Mouse (Mus musculus): ENCODE data around the gene Nadsyn1. TPM values are rescaled to one million over a fixed set of nuclear protein-coding genes. Genes with fewer than 3 reads are reported as not detected.
A peak's percentile ranks its signal among the peaks of the same experiment; 100 is the strongest.

The Nadsyn1 gene
- polyA plus RNA-seq, 2 experiments, result 5.5 to 14.0 TPM

DNA sequence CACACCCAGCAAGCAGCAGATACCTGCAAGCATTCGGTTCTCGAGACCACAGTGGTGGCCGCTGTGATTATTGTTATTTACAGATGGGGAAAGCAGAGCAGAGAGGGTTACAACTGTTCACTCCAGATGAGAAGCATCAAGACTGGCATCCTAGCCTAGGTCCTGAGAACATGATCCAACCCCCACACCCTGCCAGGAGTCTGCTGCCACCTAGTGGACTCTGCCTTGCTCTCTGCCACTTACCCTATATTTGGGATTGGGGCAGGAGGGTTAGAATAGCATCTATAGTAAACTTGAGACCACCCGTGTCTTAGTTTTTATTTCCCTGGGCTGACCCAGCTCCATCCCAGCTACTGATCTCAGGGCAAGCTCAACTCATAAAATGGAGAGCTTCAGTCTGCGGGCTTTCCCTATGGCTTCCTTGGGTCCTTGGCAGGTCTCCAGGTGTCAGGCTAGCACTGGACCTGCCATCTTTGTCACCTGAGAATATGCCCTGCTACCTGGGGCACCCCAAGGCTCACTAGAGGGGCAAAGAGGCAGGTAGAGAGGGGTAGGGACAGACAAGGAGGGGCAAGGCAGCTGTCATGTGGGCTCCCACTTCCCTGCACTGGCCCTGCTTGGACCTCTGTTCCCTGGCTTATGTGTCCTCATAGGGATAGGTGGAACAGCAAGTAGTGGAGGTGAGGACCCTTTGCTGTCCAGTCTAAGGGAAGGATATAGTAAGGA, 68.5 kb downstream of the Nadsyn1 start:
- 43% methylated on average over 5 of the region's 5 CpGs for WGBS
- Histone ChIP-seq H3K4me2 (replicated peaks; ENCODE audit: low read depth, low read length, severe bottlenecking) (no peak overlapping the region), H3K4me3 (replicated peaks; ENCODE audit: low read length) (no peak overlapping the region), H3K9me3 (ENCODE audit: control insufficient read depth, low read length) (no peaks in the 10 kb centered on the region), H3K9ac (ENCODE audit: low read depth, low read length, severe bottlenecking) (no peak overlapping the region), H3K4me1 (ENCODE audit: control insufficient read depth, insufficient read depth, low read length) (0 out of 2 replicates have a peak, but pooled peaks cover 8% of the 10 kb centered on the region), H3K36me3 (ENCODE audit: control insufficient read depth, insufficient read depth, low read length) (no peaks in the 10 kb centered on the region), H3K27me3 (ENCODE audit: control insufficient read depth, insufficient read depth, low read length) (no peaks in the 10 kb centered on the region), H3K27ac (replicated peaks; ENCODE audit: low read depth, low read length) (no peak overlapping the region)
- ATAC-seq (ENCODE audit: low FRiP score, low read depth), result no peak
- TF ChIP-seq POLR2A (IDR thresholded peaks at IDR 0.05; ENCODE audit: borderline replicate concordance, extremely low read depth, insufficient read depth, insufficient read length), result no peak
- peak; percentile 63 for DNase-seq (ENCODE audit: low spot score)

DNA sequence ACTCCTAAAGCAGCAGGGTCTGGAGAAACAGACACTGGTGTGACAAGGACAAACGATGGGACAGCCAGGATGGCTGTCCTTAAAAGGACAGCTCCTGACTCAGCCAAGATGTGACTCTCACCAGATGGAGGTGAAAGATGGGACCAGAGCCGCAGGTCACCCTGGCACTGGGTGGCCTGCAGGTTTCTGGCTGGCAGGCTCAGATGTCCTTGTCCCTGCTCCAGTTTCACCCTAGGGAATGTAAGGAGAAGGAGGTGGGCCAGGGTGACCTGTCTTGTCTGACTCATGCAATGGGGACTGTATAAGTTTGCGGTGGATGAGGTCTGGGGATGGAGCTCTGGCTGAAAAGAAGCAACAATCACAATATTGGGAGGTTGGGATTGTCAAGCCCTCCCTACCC, 70.0 kb downstream of the Nadsyn1 start:
- H3K27ac ChIP-seq (replicated peaks; ENCODE audit: low read depth, low read length), result no peak overlapping the region
- H3K9ac ChIP-seq (ENCODE audit: low read depth, low read length, severe bottlenecking), result no peak overlapping the region
- H3K36me3 ChIP-seq (ENCODE audit: control insufficient read depth, insufficient read depth, low read length), result no peaks in the 10 kb centered on the region
- H3K4me2 ChIP-seq (replicated peaks; ENCODE audit: low read depth, low read length, severe bottlenecking), result no peak overlapping the region
- 0 out of 2 replicates have a peak, but pooled peaks cover 8% of the 10 kb centered on the region for H3K4me1 ChIP-seq (ENCODE audit: control insufficient read depth, insufficient read depth, low read length)
- TF ChIP-seq POLR2A (IDR thresholded peaks at IDR 0.05; ENCODE audit: borderline replicate concordance, extremely low read depth, insufficient read depth, insufficient read length), result no peak
- no peaks in the 10 kb centered on the region for H3K27me3 ChIP-seq (ENCODE audit: control insufficient read depth, insufficient read depth, low read length)
- ATAC-seq (ENCODE audit: low FRiP score, low read depth), result no peak
- H3K4me3 ChIP-seq (replicated peaks; ENCODE audit: low read length), result no peak overlapping the region
- 78% methylated on average over 3 of the region's 3 CpGs for WGBS
- H3K9me3 ChIP-seq (ENCODE audit: control insufficient read depth, low read length), result no peaks in the 10 kb centered on the region
- no peak for DNase-seq (ENCODE audit: low spot score)

DNA sequence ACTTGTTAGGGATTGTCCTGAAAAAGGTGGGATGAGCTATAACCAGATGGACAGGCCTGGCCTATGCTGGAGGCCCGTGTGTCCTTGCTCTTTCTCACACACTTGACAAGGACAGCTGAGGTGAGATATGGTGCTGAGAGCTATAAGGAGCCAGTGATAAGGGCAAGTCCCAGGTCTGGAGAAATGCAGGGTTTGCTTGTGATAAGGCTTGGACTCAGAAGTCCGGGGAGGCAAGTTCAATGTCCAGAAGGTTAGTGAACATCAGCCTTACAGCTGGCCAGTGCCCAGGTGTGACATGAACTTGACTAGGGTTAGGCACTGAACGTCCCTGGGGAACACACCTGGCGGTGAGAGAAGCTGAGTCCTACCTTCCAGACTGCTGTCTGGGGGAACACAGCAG, 70.6 kb downstream of the Nadsyn1 start:
- DNase-seq (ENCODE audit: low spot score) (no peak), ATAC-seq (ENCODE audit: low FRiP score, low read depth) (no peak)
- 63% methylated on average over 4 of the region's 4 CpGs for WGBS
- no peak overlapping the region for H3K4me3 ChIP-seq (replicated peaks; ENCODE audit: low read length)
- no peak overlapping the region for H3K27ac ChIP-seq (replicated peaks; ENCODE audit: low read depth, low read length)
- no peaks in the 10 kb centered on the region for H3K9me3 ChIP-seq (ENCODE audit: control insufficient read depth, low read length)
- no peak for TF ChIP-seq POLR2A (IDR thresholded peaks at IDR 0.05; ENCODE audit: borderline replicate concordance, extremely low read depth, insufficient read depth, insufficient read length)
- H3K9ac ChIP-seq (ENCODE audit: low read depth, low read length, severe bottlenecking), result no peak overlapping the region
- no peak overlapping the region for H3K4me2 ChIP-seq (replicated peaks; ENCODE audit: low read depth, low read length, severe bottlenecking)
- no peaks in the 10 kb centered on the region for H3K36me3 ChIP-seq (ENCODE audit: control insufficient read depth, insufficient read depth, low read length)
- no peaks in the 10 kb centered on the region for H3K27me3 ChIP-seq (ENCODE audit: control insufficient read depth, insufficient read depth, low read length)
- 0 out of 2 replicates have a peak, but pooled peaks cover 6% of the 10 kb centered on the region for H3K4me1 ChIP-seq (ENCODE audit: control insufficient read depth, insufficient read depth, low read length)

DNA sequence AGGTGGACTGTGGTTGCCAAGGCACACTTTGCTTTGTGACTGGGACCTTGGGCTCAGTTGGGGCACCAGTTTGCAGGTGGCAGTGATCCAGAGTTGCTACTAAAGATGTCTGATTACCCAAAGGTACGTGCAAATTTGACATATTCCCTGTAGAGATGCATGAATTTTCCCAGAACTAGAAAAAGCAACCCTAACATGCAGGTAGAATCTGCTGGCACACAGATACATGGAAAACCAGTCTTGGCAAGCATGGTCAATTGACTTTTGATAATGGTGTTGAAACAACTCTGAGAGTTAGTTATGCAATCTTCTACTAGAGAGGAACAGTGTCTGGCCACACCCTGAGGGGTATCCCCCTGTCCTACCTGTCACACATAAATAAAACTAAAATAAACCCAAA, 71.3 kb downstream of the Nadsyn1 start:
- Histone ChIP-seq H3K9ac (ENCODE audit: low read depth, low read length, severe bottlenecking) (no peak overlapping the region), H3K27me3 (ENCODE audit: control insufficient read depth, insufficient read depth, low read length) (no peaks in the 10 kb centered on the region), H3K4me3 (replicated peaks; ENCODE audit: low read length) (no peak overlapping the region), H3K27ac (replicated peaks; ENCODE audit: low read depth, low read length) (no peak overlapping the region), H3K36me3 (ENCODE audit: control insufficient read depth, insufficient read depth, low read length) (no peaks in the 10 kb centered on the region), H3K4me2 (replicated peaks; ENCODE audit: low read depth, low read length, severe bottlenecking) (no peak overlapping the region), H3K4me1 (ENCODE audit: control insufficient read depth, insufficient read depth, low read length) (0 out of 2 replicates have a peak, but pooled peaks cover 3% of the 10 kb centered on the region), H3K9me3 (ENCODE audit: control insufficient read depth, low read length) (no peaks in the 10 kb centered on the region)
- DNase-seq (ENCODE audit: low spot score), result no peak
- WGBS, result 66% methylated on average over 1 of the region's 1 CpGs
- no peak for ATAC-seq (ENCODE audit: low FRiP score, low read depth)
- TF ChIP-seq POLR2A (IDR thresholded peaks at IDR 0.05; ENCODE audit: borderline replicate concordance, extremely low read depth, insufficient read depth, insufficient read length), result no peak

DNA sequence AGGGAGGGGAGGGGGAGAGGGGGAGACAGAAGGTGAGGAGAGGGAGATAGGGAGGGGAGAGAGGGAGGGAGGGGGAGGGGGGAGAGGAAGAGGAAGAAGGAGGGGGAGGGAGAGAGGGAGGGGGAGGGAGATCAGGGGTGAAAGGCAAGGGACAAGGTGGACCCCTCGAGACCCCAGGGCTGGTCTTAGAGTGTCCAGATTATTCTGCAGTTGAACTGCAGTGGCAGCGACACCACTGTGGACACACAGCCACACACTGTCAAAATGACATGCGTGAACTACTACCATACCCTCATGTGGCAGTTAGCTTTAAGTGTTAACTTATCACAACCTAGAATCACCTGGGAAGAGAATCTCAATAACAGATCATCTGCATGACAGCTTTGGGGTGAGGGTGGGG, 73.6 kb downstream of the Nadsyn1 start:
- H3K4me3 ChIP-seq (replicated peaks; ENCODE audit: low read length), result no peak overlapping the region
- WGBS, result 71% methylated on average over 3 of the region's 3 CpGs
- no peak overlapping the region for H3K9ac ChIP-seq (ENCODE audit: low read depth, low read length, severe bottlenecking)
- ATAC-seq (ENCODE audit: low FRiP score, low read depth), result no peak
- no peaks in the 10 kb centered on the region for H3K36me3 ChIP-seq (ENCODE audit: control insufficient read depth, insufficient read depth, low read length)
- no peak overlapping the region for H3K4me2 ChIP-seq (replicated peaks; ENCODE audit: low read depth, low read length, severe bottlenecking)
- TF ChIP-seq POLR2A (IDR thresholded peaks at IDR 0.05; ENCODE audit: borderline replicate concordance, extremely low read depth, insufficient read depth, insufficient read length), result no peak
- no peak overlapping the region for H3K27ac ChIP-seq (replicated peaks; ENCODE audit: low read depth, low read length)
- DNase-seq (ENCODE audit: low spot score), result no peak
- H3K4me1 ChIP-seq (ENCODE audit: control insufficient read depth, insufficient read depth, low read length), result no peaks in the 10 kb centered on the region
- no peaks in the 10 kb centered on the region for H3K27me3 ChIP-seq (ENCODE audit: control insufficient read depth, insufficient read depth, low read length)
- no peaks in the 10 kb centered on the region for H3K9me3 ChIP-seq (ENCODE audit: control insufficient read depth, low read length)
